Mouse (Mus musculus): ENCODE measurements around the gene Tspan31. TPM values are rescaled to one million over a fixed set of nuclear protein-coding genes. Genes with fewer than 3 reads are reported as not detected.

The Tspan31 gene
- total and polyA plus RNA-seq, 3 experiments = 79.9 to 148 (median 85.9) TPM

- Histone ChIP-seq H3K79me2 (replicated peaks; ENCODE audit: control insufficient read depth, extremely low read depth, insufficient read depth, poor library complexity, severe bottlenecking) (no peaks in the 10 kb centered on the region), H3K36me3 (replicated peaks in 1 of 2; ENCODE audit: control insufficient read depth in 1 of 2, insufficient read depth in 1 of 2, low read length in 1 of 2) (peaks cover 12 to 15% of the 10 kb centered on the region in 2 experiments), H3K4me2 (ENCODE audit: insufficient read depth, low read depth, poor library complexity, severe bottlenecking) (0 out of 2 replicates have a peak overlapping the region, but pooled peaks have one; percentile 14), H3K27me3 (replicated peaks) (peaks cover 15% of the 10 kb centered on the region), H3K4me1 (ENCODE audit: control insufficient read depth in 1 of 2, insufficient read depth in 2 of 2) (peaks cover 12 to 34% of the 10 kb centered on the region in 2 experiments), H3K4me3 (replicated peaks in 1 of 3; ENCODE audit: low read depth in 2 of 3, low read length in 2 of 3, poor library complexity in 1 of 3) (no peak overlapping the region), H3K27ac (ENCODE audit: insufficient read depth, low read depth) (no peak overlapping the region), H3K9me3 (replicated peaks; ENCODE audit: low read length) (no peaks in the 10 kb centered on the region), H3K9ac (ENCODE audit: insufficient read depth, low read depth) (no peak overlapping the region)
- DNase-seq (ENCODE audit: extremely low read depth) = no peak
- in situ Hi-C loops (cut with MboI; ENCODE audit: low pct_ligation_motif_present, low pct_unique_long_range_greater_than_20kb, low sequenced_read_pairs) (no loop called here), dilution Hi-C loops (cut with MboI; ENCODE audit: extremely low pct_ligation_motif_present, extremely low pct_unique_long_range_greater_than_20kb, low sequenced_read_pairs) (no loop called here)
- no peak for TF ChIP-seq HCFC1 (IDR thresholded peaks at IDR 0.05; ENCODE audit: low read depth, low read length)
- no peak for TF ChIP-seq MAZ (IDR thresholded peaks at IDR 0.05; ENCODE audit: low read depth, low read length)
- TF ChIP-seq MAX (IDR thresholded peaks at IDR 0.05; ENCODE audit: low read length) = no peak
- TF ChIP-seq NRF1 (IDR thresholded peaks at IDR 0.05; ENCODE audit: low read depth, low read length) = no peak
Observed at GRCm38 (mm10) chr10:127055406-127055805, 14.7 kb downstream of the Tspan31 start.

DNA sequence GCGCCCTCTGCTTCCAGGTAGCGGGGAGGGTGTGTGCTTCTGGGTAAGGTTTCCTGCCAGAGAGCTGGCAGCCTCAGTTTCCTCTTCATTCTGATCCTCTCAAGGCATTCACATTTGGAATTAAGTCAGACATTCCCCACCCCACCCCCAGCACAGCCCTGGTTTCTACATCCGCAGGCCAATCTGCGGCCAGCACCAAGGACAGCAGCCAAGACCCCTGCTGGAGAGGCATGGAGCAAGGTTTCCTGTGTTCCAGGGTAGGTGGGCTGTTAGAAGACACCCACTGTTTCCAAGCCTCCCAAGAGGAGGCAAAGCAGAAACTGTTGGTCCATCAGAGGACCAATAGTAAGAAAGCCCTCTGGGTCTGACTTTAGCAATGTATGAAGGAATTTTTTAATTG, 15.4 kb downstream of the Tspan31 start:
- in situ Hi-C loops (cut with MboI; ENCODE audit: low pct_ligation_motif_present, low pct_unique_long_range_greater_than_20kb, low sequenced_read_pairs) (no loop called here), dilution Hi-C loops (cut with MboI; ENCODE audit: extremely low pct_ligation_motif_present, extremely low pct_unique_long_range_greater_than_20kb, low sequenced_read_pairs) (no loop called here)
- no peak overlapping the region for H3K9ac ChIP-seq (ENCODE audit: insufficient read depth, low read depth)
- no peaks in the 10 kb centered on the region for H3K79me2 ChIP-seq (replicated peaks; ENCODE audit: control insufficient read depth, extremely low read depth, insufficient read depth, poor library complexity, severe bottlenecking)
- H3K4me2 ChIP-seq (ENCODE audit: insufficient read depth, low read depth, poor library complexity, severe bottlenecking) = no peak overlapping the region
- H3K4me3 ChIP-seq (replicated peaks in 1 of 3; ENCODE audit: low read depth in 2 of 3, low read length in 2 of 3, poor library complexity in 1 of 3) = no peak overlapping the region
- H3K9me3 ChIP-seq (replicated peaks; ENCODE audit: low read length) = no peaks in the 10 kb centered on the region
- H3K4me1 ChIP-seq (ENCODE audit: control insufficient read depth in 1 of 2, insufficient read depth in 2 of 2) = peaks cover 12 to 32% of the 10 kb centered on the region in 2 experiments
- TF ChIP-seq CHD1 (IDR thresholded peaks at IDR 0.05; ENCODE audit: low read depth, low read length) = no peak
- no peak for TF ChIP-seq ZKSCAN1 (IDR thresholded peaks at IDR 0.05; ENCODE audit: borderline replicate concordance, low read depth, low read length)
- no peak for TF ChIP-seq CTCF (conservative IDR thresholded peaks at IDR 0.05 in 1 of 2, IDR thresholded peaks at IDR 0.05 in 1 of 2; ENCODE audit: low read depth in 2 of 2, low read length in 2 of 2)
- H3K27ac ChIP-seq (ENCODE audit: insufficient read depth, low read depth) = no peak overlapping the region
- H3K27me3 ChIP-seq (replicated peaks) = peaks cover 12% of the 10 kb centered on the region
- DNase-seq (ENCODE audit: extremely low read depth) = no peak
- H3K36me3 ChIP-seq (replicated peaks in 1 of 2; ENCODE audit: control insufficient read depth in 1 of 2, insufficient read depth in 1 of 2, low read length in 1 of 2) = peaks cover 12 to 15% of the 10 kb centered on the region in 2 experiments

- Histone ChIP-seq H3K9me3 (replicated peaks; ENCODE audit: low read length) (no peaks in the 10 kb centered on the region), H3K4me2 (ENCODE audit: insufficient read depth, low read depth, poor library complexity, severe bottlenecking) (no peak overlapping the region), H3K27ac (ENCODE audit: insufficient read depth, low read depth) (no peak overlapping the region), H3K4me3 (replicated peaks in 1 of 3; ENCODE audit: low read depth in 2 of 3, low read length in 2 of 3, poor library complexity in 1 of 3) (no peak overlapping the region), H3K9ac (ENCODE audit: insufficient read depth, low read depth) (no peak overlapping the region), H3K79me2 (replicated peaks; ENCODE audit: control insufficient read depth, extremely low read depth, insufficient read depth, poor library complexity, severe bottlenecking) (no peaks in the 10 kb centered on the region), H3K4me1 (ENCODE audit: control insufficient read depth in 1 of 2, insufficient read depth in 2 of 2) (peaks cover 0 to 11% of the 10 kb centered on the region in 2 experiments; a peak in 2 of 4 replicates), H3K27me3 (replicated peaks) (no peaks in the 10 kb centered on the region), H3K36me3 (replicated peaks in 1 of 2; ENCODE audit: control insufficient read depth in 1 of 2, insufficient read depth in 1 of 2, low read length in 1 of 2) (peaks cover 4 to 33% of the 10 kb centered on the region in 2 experiments)
- DNase-seq (ENCODE audit: extremely low read depth) = no peak
- no peak for TF ChIP-seq NRF1 (IDR thresholded peaks at IDR 0.05; ENCODE audit: low read depth, low read length)
- no peak for TF ChIP-seq CTCF (conservative IDR thresholded peaks at IDR 0.05 in 1 of 2, IDR thresholded peaks at IDR 0.05 in 1 of 2; ENCODE audit: low read depth in 2 of 2, low read length in 2 of 2)
- dilution Hi-C loops (cut with MboI; ENCODE audit: extremely low pct_ligation_motif_present, extremely low pct_unique_long_range_greater_than_20kb, low sequenced_read_pairs) = no loop called here
- in situ Hi-C loops (cut with MboI; ENCODE audit: low pct_ligation_motif_present, low pct_unique_long_range_greater_than_20kb, low sequenced_read_pairs) = no loop called here
Observed at GRCm38 (mm10) chr10:127050119-127050474, 20.0 kb downstream of the Tspan31 start.

Measured in CH12.LX (cell line).